14 mouse cellular contexts compared by ENCODE assay signal in genomic region chr10:111800590-111800935, GRCm38 (mm10).
"Had no signal": no experiment of that assay in that cellular context is flagged by ENCODE, and none has a peak within 500 bp of the region (broad histone marks: within the 10 kb centered on the region; RNA-seq: fewer than 3 reads in every experiment).

No protein-coding gene starts in this region.

- ATAC-seq: intestine, embryonic 16.5 days; liver, embryonic 12.5 days had no signal

- H3K4me3 ChIP-seq: limb, embryonic 15.5 days; liver, embryonic 12.5 days; megakaryocyte, embryonic 14.5 days had no signal

- H3K9me3 ChIP-seq: limb, embryonic 15.5 days; liver, embryonic 12.5 days; megakaryocyte, embryonic 14.5 days had no signal

- H3K4me2 ChIP-seq: limb, embryonic 15.5 days; liver, embryonic 12.5 days; lung, embryonic 14.5 days had no signal

- H3K27me3 ChIP-seq: limb, embryonic 15.5 days; liver, embryonic 12.5 days; megakaryocyte, embryonic 14.5 days had no signal

- H3K27ac ChIP-seq: liver, embryonic 12.5 days; macrophage had no signal

- H3K9ac ChIP-seq: limb, embryonic 15.5 days; liver, embryonic 12.5 days; lung, embryonic 14.5 days had no signal

- DNase-seq: kidney, adult 8-10 months; kidney, postnatal 14 days; left cerebral cortex, postnatal 4 days; lung, embryonic 14.5 days; lung, postnatal 10 days; midbrain, embryonic 14.5 days; right cerebral cortex, adult 18-20 months; right cerebral cortex, postnatal 25 days; thymus, postnatal 36 days had no signal

- H3K36me3 ChIP-seq: limb, embryonic 15.5 days; liver, embryonic 12.5 days had no signal

- H3K4me1 ChIP-seq: liver, embryonic 12.5 days had no signal
